Mouse (Mus musculus): ENCODE measurements around the gene Irf2bp1.
A peak's percentile ranks its signal among the peaks of the same experiment; 100 is the strongest.

Irf2bp1 gene

DNA sequence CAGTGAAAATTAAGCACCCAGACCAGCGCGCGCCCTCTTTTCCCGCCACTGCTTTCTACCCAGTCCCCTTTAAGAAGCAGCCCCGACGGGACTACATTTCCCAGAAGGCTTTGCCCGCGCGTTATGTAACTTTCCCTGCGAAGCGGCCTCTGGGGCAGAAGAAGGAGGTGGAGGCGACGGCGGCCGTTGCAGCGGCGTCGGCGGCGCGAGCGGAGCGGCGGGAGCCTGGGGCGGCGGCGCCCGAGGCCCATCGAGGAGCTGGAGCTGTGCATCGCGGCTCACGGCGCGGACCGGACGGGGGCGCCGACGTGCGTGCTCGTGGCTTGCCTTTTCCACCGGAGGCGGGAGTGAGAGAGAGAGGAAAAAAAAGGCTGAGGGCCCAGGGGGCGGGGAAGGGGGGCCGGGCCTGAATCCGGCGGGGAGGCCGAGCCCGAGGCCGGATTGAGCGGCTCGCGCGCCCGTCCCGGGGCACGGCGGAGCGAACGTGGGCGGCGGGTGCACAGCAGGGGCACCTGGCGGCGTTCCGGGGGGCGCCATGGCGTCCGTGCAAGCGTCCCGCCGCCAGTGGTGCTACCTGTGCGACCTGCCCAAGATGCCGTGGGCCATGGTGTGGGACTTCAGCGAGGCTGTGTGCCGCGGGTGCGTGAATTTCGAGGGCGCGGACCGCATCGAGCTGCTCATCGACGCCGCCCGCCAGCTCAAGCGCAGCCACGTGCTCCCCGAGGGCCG, at the start of gene Irf2bp1:
Gene Irf2bp1 (plus strand): TSS at position 143 of the 729 bp plus-strand sequence.
- peak; percentile 90 to 93 for DNase-seq

DNA sequence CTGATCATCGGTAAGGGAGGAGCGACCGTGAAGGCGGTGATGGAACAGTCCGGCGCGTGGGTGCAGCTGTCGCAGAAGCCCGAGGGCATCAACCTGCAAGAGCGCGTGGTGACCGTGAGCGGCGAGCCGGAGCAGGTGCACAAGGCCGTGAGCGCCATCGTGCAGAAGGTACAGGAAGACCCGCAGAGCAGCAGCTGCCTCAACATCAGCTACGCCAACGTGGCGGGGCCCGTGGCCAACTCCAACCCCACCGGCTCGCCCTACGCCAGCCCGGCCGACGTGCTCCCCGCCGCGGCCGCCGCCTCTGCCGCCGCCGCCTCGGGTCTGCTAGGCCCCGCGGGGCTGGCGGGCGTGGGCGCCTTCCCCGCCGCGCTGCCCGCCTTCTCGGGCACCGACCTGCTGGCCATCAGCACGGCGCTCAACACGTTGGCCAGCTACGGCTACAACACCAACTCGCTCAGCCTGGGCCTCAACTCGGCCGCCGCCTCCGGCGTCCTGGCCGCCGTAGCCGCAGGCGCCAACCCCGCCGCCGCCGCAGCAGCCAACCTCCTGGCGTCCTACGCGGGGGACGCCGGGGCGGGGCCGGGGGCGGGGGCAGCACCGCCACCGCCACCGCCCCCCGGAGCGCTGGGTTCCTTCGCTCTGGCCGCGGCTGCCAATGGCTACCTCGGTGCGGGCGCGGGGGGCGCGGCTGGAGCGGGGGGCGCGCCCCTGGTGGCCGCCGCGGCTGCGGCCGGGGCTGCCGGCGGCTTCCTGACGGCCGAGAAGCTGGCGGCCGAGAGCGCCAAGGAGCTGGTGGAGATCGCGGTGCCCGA, 46.1 kb upstream of the Irf2bp1 start:
- DNase-seq: peak; percentile 6 to 13

DNA sequence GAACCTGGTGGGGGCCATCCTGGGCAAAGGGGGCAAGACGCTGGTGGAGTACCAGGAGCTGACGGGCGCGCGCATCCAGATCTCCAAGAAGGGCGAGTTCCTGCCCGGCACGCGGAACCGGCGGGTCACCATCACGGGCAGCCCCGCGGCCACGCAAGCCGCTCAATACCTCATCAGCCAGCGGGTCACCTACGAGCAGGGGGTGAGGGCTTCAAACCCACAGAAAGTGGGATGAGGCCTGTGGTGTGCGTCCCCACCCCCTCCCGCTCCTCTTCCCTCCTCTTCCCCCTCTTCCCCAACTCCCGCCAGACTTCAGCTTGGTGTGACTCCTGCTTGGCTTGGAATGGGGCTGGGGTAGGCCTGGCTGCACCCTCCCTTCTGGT, 45.5 kb upstream of the Irf2bp1 start:
- DNase-seq: no peak

DNA sequence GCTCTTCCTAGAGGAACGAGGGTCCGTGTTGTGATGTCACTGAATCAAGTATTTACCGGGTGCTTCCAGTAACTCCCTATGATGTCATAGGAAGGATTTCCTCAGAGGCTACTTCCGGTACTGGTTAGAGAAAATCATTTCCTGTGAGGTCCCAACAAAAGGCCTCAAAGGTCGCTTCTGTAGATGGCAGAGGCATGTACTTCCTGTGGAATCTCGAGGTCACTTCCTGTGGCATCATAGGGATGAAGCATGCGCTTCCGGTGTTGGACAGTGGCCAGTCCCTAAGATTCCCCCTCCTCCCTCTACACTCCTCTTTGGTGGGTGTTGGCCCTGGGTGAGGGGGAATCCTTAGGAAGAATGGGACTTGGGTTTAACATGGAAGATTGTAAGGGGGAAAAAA, 44.4 kb upstream of the Irf2bp1 start:
- no peak for DNase-seq

DNA sequence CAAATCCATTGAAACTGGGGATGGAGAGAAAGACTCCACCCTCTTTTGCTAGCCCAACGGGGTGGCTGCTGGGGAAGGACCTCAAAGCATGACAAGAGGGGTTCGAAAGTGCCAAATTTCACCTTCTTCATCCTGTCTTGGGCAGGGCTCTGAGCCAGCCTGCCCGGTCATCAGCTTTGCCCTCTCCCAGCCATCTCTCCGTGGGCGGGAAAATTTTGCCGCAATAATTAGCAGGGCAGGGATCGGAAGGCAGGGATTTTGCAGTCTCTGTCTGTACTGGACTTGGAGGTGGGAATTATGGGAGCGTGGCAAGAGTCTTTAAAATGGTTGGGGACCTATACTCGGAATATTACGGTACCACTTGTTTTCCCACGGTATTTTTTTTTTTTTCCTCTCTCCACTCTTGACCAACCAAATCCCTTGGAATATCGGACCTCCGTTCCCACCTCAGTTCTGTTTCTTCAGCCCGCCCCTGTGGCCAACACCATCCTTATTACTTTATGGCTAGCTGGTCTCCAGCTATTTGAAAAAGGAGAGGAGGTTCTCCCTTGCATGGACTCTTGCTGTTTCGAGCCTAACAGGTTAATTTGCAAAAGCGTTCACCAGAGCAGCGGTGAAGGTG, 41.6 kb upstream of the Irf2bp1 start:
- DNase-seq: no peak

DNA sequence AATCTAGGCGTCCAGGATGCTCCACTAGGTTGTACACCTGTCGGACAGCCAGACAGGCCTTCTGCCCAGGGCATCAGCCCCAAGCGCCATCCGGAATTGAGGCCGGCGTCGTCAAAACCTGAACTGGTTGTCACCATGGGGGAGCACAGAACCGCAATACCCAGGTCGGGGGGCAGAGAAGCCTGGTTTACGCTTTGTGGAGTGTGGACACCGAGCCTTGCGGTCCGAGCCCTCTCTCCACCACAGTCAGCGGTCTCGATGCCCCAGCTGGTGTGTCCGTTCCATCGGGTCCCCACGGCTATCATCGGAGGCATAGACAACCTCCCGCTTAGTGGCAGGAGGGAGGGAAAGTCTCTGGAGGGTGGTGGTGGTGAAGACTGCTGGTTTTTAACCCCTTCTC, 41.0 kb upstream of the Irf2bp1 start:
- DNase-seq: no peak

DNA sequence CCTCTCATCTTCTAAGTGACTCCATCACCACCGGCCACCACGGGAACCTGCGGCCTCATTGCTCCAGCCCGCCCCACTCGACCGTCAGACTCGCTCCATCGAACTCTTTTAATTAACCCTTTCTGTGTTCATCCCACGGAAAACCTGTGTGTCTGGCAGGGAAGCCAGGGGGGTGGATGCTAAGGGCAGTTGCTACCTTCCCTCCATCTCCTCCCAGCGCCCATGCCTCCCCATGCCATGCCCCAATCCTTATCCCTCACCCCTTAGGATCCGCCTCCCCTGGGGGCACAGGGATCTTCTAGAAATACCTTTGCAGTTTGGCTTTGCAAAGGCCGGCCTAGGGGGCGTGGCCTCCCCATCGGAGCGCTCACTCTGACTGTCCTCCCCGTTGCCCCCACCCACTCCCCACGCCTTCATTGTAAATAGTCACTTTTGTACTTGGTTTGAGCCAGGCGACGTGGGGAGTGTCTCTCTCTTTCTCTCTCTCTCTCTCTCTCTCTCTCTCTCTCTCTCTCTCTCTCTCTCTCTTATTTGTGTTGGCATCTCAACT, 40.5 kb upstream of the Irf2bp1 start:
- DNase-seq: no peak

DNA sequence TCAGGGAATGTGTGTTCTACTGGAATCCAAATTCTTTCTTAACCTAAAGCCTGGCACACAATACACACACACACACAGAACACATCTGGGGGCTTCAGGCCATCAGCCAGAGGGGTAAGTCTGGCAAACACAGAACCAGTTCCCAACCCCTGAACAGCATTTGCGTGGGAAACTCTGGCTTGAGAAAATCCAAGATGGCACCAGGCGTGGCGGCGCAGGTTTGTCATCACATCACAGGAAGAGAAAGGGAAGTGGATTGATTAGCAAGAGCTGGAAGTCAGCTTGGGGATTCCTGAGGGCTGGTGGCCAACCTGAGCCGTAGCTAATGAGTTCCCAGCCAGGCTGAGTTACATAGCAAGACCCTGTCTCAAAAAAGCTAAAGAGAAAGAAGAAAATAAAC, 38.5 kb upstream of the Irf2bp1 start:
- DNase-seq: no peak

DNA sequence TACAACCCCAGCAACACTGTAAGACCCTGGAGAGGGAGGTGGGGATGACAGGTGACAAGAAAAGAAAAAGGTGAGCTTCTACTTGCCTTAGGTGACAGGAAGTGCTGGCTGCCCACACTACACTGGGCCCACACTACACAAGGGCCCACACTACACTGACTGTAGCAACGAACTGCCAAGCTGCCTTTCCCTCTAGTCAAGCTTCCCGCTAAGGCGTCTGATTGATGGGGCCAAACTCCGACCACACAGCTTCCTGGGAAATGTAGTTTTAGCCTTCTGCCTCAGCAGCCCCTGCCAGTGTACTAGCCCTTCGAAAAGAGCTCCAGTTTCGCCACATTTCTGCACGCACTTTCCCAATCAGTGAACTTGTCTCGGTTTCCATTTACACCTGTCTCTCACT, 36.2 kb upstream of the Irf2bp1 start:
- no peak for DNase-seq

DNA sequence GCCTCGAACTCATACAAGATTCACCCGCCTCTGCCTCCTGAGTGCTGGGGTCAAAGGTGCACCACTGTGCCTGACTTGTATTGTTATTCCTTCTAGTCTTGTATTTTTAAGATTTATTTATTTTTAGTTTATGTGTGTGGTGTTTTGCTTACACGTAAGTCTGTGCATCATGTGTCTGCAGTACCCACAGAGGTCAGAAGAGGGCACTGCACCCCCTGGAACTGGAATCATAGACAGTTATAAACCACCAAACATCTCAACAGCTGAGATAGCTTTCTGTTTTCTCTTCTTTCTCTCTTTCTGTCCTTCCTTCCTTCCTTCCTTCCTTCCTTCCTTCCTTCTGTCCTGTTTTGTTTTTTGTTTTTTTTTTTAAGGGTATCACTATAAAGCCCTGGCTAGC, 32.9 kb upstream of the Irf2bp1 start:
- DNase-seq: peak in 1 of 2 experiments; percentile 12

DNA sequence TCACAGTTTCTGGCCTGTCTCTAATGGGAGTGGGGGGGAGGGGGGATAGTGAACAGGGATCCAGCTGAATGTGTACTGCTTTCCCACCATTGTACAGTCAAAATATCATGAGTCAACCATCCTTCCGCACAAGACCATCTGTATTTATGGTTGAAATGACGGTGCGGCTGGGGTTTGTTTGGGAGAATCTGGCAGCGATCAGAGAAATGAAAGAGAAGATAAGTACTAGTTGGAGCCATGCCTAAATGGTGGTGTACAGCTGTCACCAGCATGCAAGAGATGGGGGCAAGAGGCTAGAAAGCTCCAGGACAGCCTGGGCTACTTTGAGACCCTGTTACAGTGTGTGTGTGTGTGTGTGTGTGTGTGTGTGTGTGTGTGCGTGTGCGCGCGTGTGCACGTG, 25.5 kb upstream of the Irf2bp1 start:
- no peak for DNase-seq

DNA sequence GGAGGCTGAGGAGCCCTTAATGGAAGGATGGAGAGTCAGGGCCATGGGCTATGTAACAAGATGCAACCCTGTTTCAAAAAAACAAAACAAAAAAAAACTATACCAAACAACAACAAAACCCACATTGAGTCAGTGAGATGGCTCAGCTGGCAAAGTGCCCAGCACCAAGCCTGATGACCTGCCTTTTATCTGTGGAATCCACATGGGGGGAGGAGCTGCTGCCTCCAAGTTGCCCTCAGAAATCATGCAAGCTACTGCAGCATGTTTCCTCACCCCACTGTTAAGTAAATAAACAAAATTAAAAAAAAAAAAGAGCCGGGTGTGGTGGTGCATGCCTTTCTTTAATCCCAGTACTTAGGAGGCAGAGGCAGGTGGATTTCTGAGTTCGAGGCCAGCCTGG, 17.3 kb upstream of the Irf2bp1 start:
- no peak for DNase-seq

DNA sequence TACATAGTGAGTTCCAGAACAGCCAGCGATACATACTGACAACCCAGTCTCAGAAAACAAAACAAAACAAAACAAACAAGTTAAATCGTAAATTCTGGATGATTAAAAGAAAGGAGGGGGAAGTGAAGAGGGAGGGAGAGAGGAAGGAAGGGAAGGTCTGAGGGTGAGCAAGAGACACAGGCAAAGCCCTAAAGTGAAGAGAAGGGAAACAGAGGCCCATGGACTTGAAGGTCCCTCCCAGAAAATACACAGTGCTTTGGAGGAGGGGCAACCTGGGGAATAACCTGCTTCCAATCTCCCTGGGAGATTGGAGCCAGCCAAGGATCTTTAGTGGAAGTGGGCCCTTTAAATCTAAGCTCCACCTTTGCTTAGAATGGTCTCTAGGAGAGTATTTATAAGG, 16.7 kb upstream of the Irf2bp1 start, which contains the start of gene Nanos2:
Gene Nanos2 (plus strand): TSS at position 301 of the 400 bp plus-strand sequence.
- no peak for DNase-seq

DNA sequence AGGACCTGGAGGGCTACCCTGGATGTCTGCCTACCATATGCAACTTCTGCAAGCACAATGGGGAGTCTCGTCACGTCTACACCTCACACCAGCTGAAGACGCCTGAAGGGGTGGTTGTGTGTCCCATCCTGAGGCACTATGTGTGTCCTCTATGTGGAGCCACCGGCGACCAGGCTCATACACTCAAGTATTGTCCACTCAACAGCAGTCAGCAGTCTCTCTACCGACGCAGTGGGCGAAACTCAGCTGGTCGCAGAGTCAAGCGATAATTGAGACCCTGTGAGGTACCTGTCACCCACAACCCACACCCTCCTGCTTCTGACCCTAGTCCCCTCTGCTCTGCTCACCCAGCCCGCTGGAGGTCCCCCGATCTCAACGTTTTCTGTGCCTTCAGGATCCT, 16.1 kb upstream of the Irf2bp1 start:
- DNase-seq: no peak

DNA sequence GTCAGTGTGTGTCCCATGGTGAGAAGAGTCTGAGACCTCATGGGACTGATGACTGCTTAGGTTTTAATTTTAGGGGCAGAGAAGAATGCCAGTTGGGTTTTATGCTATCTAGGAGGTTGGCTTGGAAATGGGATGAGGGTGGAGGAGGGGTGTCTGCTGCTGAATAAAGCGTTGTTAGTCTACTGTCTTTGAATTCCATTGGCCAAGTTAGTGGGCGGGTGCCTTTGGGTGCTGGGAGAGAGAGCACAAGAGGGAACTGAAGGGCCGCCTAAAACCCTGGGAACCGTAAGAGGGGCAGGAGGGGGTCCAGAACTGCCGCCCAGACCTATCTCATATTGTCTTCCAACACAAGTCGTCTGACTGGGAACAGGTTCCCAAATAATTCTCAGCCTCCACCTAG, 15.1 kb upstream of the Irf2bp1 start:
- no peak for DNase-seq

DNA sequence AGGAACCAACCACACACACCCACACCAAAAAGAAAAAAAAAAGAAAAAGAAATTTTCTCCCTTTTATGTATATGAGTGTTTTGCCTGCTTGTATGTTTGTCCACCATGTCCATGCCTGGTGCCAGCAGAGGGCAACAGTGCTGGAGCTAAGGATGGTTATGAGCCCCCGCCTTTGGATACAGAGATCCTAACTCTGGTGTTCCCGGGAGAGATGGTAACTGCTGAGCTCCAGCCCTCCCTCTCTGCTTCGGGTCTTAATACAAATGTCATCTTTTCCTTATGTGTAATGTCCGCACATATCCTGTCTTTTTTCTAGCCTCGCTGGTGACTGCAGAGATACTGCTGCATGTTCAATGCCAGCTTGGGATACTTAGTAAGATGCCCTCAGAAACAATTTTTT, 13.8 kb upstream of the Irf2bp1 start:
- no peak for DNase-seq

DNA sequence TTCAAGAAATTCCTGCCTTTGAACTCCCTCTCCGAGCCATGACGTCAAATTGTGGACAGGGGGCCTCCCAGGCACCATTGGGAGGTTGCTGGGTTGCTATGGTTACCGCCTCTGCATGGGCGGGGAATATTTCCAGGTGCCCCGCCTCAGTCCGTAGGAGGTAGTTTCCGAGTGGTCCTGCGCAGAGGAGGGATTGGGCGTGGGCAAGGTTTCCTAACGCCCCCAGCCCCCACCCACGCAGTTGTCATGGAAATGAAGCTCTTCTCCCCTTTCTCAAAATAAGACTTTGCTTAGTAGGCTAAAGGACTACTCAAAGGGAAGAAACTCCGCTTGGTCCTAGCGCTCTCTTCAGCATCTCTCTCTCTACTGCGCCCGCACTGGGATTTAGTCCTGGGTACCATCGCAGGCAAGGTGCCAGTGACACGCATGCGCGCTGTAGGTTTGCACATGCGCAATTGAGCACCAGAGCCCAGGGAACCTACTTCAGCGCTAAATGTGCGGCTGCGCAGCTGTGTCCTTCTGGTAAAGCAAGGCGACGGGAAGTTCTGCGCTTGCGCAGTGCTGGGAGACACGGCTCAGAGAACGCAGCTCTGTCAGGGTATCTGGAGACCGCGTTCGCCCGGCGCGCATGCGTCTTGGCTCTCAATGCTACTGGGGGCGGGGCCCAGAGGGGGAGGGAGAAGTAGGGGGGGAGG, 13.1 kb upstream of the Irf2bp1 start, which contains the start of gene Mypop:
Gene Mypop (plus strand): TSS at position 645 of the 695 bp plus-strand sequence.
- peak; percentile 98 to 99 for DNase-seq

DNA sequence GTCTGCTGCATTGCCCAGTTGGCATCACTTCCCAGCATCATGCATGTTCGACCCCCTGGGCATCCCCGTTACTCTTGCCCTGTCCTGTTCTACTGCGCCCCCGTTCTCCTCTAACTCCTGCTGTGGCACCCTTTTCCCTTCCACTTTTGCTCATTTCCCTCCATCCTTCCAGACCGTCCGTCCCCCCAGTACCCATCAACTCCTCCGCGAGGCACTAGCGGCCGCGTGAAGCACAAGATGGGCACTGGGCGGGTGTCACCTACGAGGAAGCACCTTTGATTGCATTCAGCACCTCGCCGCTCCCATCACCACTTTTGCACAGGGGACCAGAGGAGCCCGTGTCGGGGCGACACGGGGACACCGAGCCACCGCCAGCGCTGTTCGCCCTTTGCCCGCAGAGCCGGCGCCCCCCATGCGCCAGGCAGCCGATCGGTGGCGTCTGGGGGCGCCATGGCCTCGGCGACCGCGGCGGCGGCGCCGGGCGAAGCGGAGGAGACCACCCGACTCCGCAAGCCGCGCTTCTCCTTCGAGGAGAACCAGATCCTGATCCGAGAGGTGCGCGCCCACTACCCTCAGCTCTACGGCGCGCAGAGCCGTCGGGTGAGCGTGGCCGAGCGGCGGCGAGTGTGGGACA, 12.1 kb upstream of the Irf2bp1 start:
- DNase-seq: peak; percentile 25 to 49

DNA sequence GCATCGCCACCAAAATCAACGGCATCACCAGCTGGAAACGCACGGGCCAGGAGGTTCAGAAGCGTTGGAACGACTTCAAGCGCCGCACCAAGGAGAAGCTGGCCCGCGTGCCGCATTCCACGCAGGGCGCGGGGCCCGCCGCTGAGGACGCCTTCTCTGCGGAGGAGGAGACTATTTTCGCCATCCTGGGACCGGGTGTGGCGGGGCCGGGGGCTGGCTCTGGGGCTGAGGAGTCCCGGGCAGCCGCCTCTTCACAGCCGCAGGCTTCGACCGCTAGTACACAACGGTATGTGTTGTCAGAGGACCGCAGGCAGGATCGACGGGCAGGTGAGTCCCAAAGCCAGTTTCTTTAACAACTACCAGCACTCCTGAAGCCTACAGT, 11.6 kb upstream of the Irf2bp1 start:
- peak in 1 of 2 experiments; percentile 33 for DNase-seq

DNA sequence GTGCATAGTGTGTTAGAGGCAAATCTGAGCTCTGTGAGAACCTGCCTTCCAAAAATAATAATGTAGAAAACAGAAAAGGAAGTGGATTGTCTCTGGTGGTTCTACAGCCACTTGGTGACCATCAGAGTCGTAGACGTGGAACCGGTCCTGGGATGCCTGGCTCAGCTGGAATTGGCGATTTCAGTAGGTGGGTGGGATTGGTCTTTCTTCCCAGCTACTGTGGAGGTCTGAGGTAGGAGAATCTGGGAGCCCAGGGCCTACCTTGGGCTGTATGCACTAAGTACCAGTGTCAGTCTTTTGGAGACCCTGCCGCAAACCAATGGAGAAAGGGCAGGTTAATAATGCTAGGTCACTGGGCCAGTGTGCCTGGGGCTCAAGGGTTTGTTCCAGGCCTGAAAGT, 10.8 kb upstream of the Irf2bp1 start:
- DNase-seq: no peak

DNA sequence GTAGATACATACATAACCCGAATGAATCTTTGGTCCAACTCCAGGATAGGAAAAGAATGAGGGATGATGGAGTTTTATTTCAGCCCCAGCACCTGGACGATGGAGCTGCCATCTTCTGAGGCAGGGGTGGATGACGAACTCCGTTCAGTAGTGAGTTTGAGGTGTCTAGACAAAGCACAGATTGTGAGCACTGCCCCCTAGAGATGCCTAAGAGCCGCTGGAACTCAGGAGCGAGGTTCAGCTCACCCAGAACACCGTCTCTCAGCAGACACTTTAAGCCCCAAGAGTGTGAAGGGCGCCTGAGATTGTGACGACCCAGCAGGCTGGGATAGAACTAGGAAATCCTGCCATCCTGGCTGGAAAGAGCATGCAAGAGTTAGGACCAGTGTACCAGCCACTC, 5.0 kb upstream of the Irf2bp1 start:
- no peak for DNase-seq

DNA sequence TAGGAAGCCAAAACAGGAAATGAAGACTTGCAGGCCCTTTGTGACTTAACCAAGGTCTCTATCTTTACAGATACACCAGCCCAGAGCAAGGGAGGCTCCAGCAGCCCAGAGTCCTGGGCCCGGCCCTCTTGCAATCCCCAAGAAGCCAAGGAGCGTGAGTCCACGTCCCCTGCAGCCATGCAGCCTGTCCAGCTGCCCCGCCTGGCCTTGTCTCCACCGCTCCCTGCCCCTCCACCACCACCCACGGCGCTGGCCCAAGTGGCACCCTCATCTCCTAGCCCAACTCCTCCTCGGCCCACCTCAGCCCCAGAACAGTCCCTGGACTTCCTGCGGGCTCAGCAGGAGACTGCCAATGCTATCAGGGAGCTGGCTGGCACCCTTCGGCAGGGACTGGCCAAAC, 3.4 kb upstream of the Irf2bp1 start:
- peak; percentile 44 to 61 for DNase-seq
